Mouse (Mus musculus): Measurements from ENCODE around the gene Ngfr. TPM values are rescaled to one million over a fixed set of nuclear protein-coding genes. Genes with fewer than 3 reads are reported as not detected.

Ngfr gene
- polyA plus RNA-seq, 1 experiment, result 0.01 TPM

DNA sequence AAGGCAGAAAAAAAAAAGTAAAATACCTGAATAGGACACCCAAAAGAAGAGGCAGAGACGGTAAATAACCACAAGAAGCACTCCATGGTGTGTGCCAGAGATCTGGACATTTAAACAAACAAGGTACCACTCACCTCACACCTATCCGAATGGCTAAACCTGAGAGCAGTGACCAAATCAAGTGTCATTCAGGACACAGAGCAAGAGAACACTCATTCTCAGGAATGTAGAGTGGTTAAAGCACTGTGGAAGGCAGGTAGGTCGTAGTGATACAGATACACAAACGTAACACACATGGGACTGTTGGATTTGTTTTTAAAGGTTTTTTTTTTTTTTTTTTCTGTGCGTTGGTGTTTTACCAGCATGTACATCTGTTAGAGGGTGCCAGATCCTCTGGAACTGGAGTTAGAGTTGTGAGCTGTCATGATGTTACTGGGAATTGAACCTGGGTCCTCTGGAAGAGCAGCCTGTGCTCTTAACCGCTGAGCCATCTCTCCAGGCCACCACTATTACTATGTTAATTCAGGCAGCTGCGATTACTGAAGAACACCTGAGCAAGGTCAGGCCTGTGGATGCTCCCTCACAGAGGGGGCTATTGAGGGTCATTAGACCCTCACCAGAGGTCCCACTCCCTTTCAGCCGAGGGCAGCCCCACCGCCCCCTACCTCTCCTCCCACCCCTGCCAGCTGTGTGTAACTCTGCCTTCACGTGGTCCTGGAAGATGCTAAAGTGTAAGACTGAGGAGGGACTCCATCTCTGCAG lies 41.3 kb downstream of the Ngfr start:
- Histone ChIP-seq H3ac (ENCODE audit: control insufficient read depth, insufficient read length) (no peak overlapping the region), H3K4me3 (no peak overlapping the region), H3K79me2 (ENCODE audit: control insufficient read depth, insufficient read depth) (no peaks in the 10 kb centered on the region), H3K27me3 (ENCODE audit: control insufficient read depth, insufficient read depth, insufficient read length) (peaks cover 38% of the 10 kb centered on the region), H3K36me3 (ENCODE audit: control insufficient read depth, insufficient read depth) (no peaks in the 10 kb centered on the region), H3K4me2 (ENCODE audit: low read depth) (no peak overlapping the region)
- TF ChIP-seq MYOG (IDR thresholded peaks at IDR 0.05; ENCODE audit: control insufficient read depth in 1 of 3, insufficient read depth in 1 of 3, insufficient read length in 2 of 3, low read depth in 2 of 3) (no peak), MYOD1 (IDR thresholded peaks at IDR 0.05; ENCODE audit: control insufficient read depth in 1 of 3, insufficient read length in 2 of 3, low read depth in 2 of 3) (no peak), TCF3 (IDR thresholded peaks at IDR 0.05; ENCODE audit: insufficient read length, low read depth) (no peak), CEBPB (IDR thresholded peaks at IDR 0.05; ENCODE audit: insufficient read depth, poor library complexity, severe bottlenecking) (no peak), TCF12 (IDR thresholded peaks at IDR 0.05; ENCODE audit: insufficient read depth, poor library complexity, severe bottlenecking) (no peak), MAX (IDR thresholded peaks at IDR 0.05; ENCODE audit: low read depth) (no peak), USF1 (IDR thresholded peaks at IDR 0.05; ENCODE audit: low read depth) (no peak), E2F4 (IDR thresholded peaks at IDR 0.05; ENCODE audit: insufficient read depth) (no peak), POLR2AphosphoS2 (IDR thresholded peaks at IDR 0.05; ENCODE audit: insufficient read length, low read depth) (no peak), SRF (IDR thresholded peaks at IDR 0.05; ENCODE audit: control insufficient read depth, insufficient read length, low read depth) (no peak), POLR2A (IDR thresholded peaks at IDR 0.05; ENCODE audit: insufficient read length, low read depth) (no peak), REST (IDR thresholded peaks at IDR 0.05; ENCODE audit: insufficient read depth, insufficient read length) (no peak)

DNA sequence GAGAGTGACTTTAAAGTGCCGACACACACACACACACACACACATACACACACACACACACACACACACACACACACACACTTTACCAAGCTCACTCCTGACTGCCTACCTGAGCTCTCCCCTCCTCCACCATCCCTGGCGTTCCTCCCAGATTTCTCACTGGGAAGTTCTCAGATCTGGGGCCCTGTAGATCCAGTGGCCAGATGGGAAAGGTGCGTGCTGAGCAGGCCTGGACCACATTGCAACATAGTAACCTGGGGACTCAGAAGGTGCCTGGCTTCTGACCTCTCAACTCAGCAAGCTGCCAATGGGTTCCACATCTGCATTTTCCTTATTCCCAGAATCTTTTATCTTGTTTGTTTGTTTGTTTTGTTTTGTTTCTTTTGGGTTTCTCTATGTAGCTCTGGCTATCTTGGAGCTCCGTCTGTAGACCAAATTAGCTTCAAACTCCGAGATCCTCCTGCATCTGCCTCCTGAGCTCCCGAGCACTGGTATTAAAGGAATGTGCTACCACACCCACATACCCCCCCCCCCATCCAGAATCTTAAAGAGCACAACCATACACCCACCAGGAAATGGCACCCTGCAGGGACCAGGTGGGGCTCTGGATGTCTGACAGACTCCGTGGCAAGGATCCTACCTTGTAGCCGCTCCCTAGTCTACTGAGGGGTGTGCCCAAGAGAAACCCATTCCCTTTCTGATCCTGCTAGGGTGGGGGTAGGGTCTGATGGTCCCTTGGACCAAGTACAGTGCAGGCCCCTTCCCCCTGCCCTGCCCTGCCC lies 42.8 kb downstream of the Ngfr start:
- H3K4me2 ChIP-seq (ENCODE audit: low read depth), result no peak overlapping the region
- H3K79me2 ChIP-seq (ENCODE audit: control insufficient read depth, insufficient read depth), result no peaks in the 10 kb centered on the region
- TF ChIP-seq TCF3 (IDR thresholded peaks at IDR 0.05; ENCODE audit: insufficient read length, low read depth), result no peak
- no peaks in the 10 kb centered on the region for H3K36me3 ChIP-seq (ENCODE audit: control insufficient read depth, insufficient read depth)
- H3K4me3 ChIP-seq, result no peak overlapping the region
- H3ac ChIP-seq (ENCODE audit: control insufficient read depth, insufficient read length), result no peak overlapping the region
- H3K27me3 ChIP-seq (ENCODE audit: control insufficient read depth, insufficient read depth, insufficient read length), result peaks cover 33% of the 10 kb centered on the region

DNA sequence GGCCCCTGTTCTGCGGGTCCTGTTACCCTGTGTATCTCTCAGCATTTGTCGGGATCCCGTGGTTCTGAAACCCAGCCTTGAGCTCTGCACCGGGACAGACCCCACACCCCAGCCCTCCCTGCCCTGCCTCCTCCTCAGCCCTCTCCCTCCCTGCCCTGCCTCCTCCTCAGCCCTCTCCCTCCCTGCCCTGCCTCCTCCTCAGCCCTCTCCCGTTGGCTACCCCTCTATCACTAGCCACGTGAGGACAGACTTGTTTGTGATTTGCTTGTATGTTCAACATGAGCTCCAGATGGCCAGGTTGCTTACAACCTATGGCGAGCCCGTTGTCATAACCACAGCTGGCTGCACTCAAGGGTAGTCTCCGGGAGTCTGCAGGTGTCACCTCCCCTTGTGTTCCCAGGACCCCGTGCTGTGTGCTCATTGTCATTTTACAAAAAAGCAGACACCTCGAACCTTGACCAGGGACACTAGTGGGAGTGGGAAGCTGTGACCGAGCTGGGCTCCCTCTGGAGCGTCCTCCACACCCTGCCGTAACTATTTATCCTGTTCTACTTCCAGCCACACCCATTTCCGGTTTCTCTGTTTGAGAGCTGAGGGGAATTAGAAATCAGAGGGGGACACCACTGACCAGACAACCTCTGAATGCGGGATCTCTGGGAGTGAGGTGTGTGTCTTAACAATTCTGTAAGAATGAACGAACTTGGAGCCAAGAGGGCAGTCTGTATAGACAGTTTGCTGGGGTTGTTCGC lies 46.7 kb downstream of the Ngfr start:
- no peak overlapping the region for H3ac ChIP-seq (ENCODE audit: control insufficient read depth, insufficient read length)
- no peak for TF ChIP-seq USF1 (IDR thresholded peaks at IDR 0.05; ENCODE audit: low read depth)
- TF ChIP-seq SRF (IDR thresholded peaks at IDR 0.05; ENCODE audit: control insufficient read depth, insufficient read length, low read depth), result no peak
- no peak for TF ChIP-seq MAX (IDR thresholded peaks at IDR 0.05; ENCODE audit: low read depth)
- no peak for TF ChIP-seq E2F4 (IDR thresholded peaks at IDR 0.05; ENCODE audit: insufficient read depth)
- TF ChIP-seq TCF3 (IDR thresholded peaks at IDR 0.05; ENCODE audit: insufficient read length, low read depth), result no peak
- no peak for TF ChIP-seq CEBPB (IDR thresholded peaks at IDR 0.05; ENCODE audit: insufficient read depth, poor library complexity, severe bottlenecking)
- TF ChIP-seq MYOD1 (IDR thresholded peaks at IDR 0.05; ENCODE audit: control insufficient read depth in 1 of 3, insufficient read length in 2 of 3, low read depth in 2 of 3), result no peak
- H3K27me3 ChIP-seq (ENCODE audit: control insufficient read depth, insufficient read depth, insufficient read length), result peaks cover 5% of the 10 kb centered on the region
- no peaks in the 10 kb centered on the region for H3K79me2 ChIP-seq (ENCODE audit: control insufficient read depth, insufficient read depth)
- H3K36me3 ChIP-seq (ENCODE audit: control insufficient read depth, insufficient read depth), result no peaks in the 10 kb centered on the region
- no peak overlapping the region for H3K4me2 ChIP-seq (ENCODE audit: low read depth)
- no peak overlapping the region for H3K4me3 ChIP-seq

DNA sequence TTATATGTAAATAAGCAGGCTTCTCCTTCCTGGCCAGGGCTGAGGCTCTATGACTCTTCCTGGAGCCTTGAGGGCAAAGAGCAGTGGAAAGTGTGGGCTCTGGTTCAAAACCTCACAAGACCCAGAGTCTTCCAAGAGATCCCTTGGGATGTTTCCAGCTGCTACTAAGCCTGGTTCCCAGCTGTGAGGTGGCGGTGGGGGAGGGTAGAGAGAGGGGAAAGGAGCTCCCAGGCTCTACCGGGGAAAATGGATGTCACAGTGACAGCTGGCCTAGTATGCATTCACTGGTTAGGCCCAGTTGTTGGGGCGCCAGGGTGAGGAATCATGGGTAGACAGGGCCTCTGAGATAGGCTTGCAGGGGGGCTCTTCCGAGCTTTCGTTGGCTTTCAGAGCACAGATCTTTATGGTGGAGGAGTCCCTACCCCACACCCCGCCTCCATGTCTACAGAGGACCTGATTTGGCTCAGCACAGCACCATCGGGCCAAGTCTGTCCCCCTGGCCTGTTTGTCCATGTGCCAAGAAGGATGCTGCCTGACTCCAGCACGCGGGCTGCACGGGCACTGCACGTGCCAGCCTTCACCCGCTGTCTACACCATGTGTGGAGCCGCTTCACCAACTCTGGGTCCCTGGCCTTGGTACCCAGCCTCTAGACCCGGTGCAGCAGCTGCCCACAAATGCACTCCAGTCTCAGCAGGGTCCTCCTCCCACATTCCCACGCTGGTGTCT lies 49.0 kb downstream of the Ngfr start:
- TF ChIP-seq MAX (IDR thresholded peaks at IDR 0.05; ENCODE audit: low read depth) (no peak), E2F4 (IDR thresholded peaks at IDR 0.05; ENCODE audit: insufficient read depth) (no peak), TCF3 (IDR thresholded peaks at IDR 0.05; ENCODE audit: insufficient read length, low read depth) (no peak), POLR2A (IDR thresholded peaks at IDR 0.05; ENCODE audit: insufficient read length, low read depth) (no peak), CEBPB (IDR thresholded peaks at IDR 0.05; ENCODE audit: insufficient read depth, poor library complexity, severe bottlenecking) (no peak), USF1 (IDR thresholded peaks at IDR 0.05; ENCODE audit: low read depth) (no peak), POLR2AphosphoS2 (IDR thresholded peaks at IDR 0.05; ENCODE audit: insufficient read length, low read depth) (no peak), MYOG (IDR thresholded peaks at IDR 0.05; ENCODE audit: control insufficient read depth in 1 of 3, insufficient read depth in 1 of 3, insufficient read length in 2 of 3, low read depth in 2 of 3) (no peak)
- peaks cover 5% of the 10 kb centered on the region for H3K27me3 ChIP-seq (ENCODE audit: control insufficient read depth, insufficient read depth, insufficient read length)
- no peaks in the 10 kb centered on the region for H3K36me3 ChIP-seq (ENCODE audit: control insufficient read depth, insufficient read depth)
- H3ac ChIP-seq (ENCODE audit: control insufficient read depth, insufficient read length), result no peak overlapping the region
- H3K79me2 ChIP-seq (ENCODE audit: control insufficient read depth, insufficient read depth), result no peaks in the 10 kb centered on the region
- H3K4me2 ChIP-seq (ENCODE audit: low read depth), result no peak overlapping the region
- no peak overlapping the region for H3K4me3 ChIP-seq
